Mouse (Mus musculus) heart, embryonic 14.5 days (tissue): ENCODE data around the gene Bahd1. TPM values are rescaled to one million over a fixed set of nuclear protein-coding genes. Genes with fewer than 3 reads are reported as not detected.
A peak's percentile ranks its signal among the peaks of the same experiment; 100 is the strongest.

Experiments
- ATAC-seq: fragments of 200-750 bp; cut with Nextera tagmentation; 2 replicates; pipeline ENCODE4 v1.8.0; 2017; ENCODE audit warnings: low read depth, moderate TSS enrichment; ENCODE audit not compliant: insufficient number of reproducible peaks, insufficient read depth, low FRiP score
- H3K27ac ChIP-seq, 2 experiments: fragments of 200-500 bp in 1 of 2; fragments of 300-500 bp in 1 of 2; sonication (generic) in 1 of 2; replicated peaks in 1 of 2; 2 replicates each; pipeline ENCODE4 v1.5.1; 2012 to 2014; ENCODE audit warnings: low read depth in 2 of 2, low read length in 2 of 2, control low read depth in 1 of 2, mild to moderate bottlenecking in 1 of 2, mixed read lengths in 1 of 2; ENCODE audit not compliant: control insufficient read depth in 1 of 2, insufficient read depth in 1 of 2
- H3K27me3 ChIP-seq: fragments of 300-500 bp; sonication (generic); 2 replicates; pipeline ENCODE4 v1.6.1; 2014; ENCODE audit warnings: mild to moderate bottlenecking, low read length, control low read depth; ENCODE audit not compliant: control insufficient read depth, insufficient read depth
- H3K36me3 ChIP-seq: fragments of 300-500 bp; sonication (generic); 2 replicates; pipeline ENCODE4 v1.6.1; 2014; ENCODE audit warnings: mild to moderate bottlenecking, control low read depth, low read length, mixed read lengths; ENCODE audit not compliant: control insufficient read depth, insufficient read depth
- H3K4me1 ChIP-seq, 2 experiments: fragments of 200-500 bp in 1 of 2; fragments of 300-500 bp in 1 of 2; sonication (generic) in 1 of 2; 2 replicates each; pipeline ENCODE4 v1.6.1; 2012 to 2014; ENCODE audit warnings: low read length in 2 of 2, control low read depth in 1 of 2, mixed read lengths in 1 of 2; ENCODE audit not compliant: control insufficient read depth in 2 of 2, insufficient read depth in 2 of 2
- H3K4me2 ChIP-seq: fragments of 300-500 bp; sonication (generic); 2 replicates; pipeline ENCODE4 v1.6.1; 2014; ENCODE audit warnings: mild to moderate bottlenecking, low read length
- H3K4me3 ChIP-seq, 2 experiments: fragments of 200-500 bp in 1 of 2; fragments of 300-500 bp in 1 of 2; sonication (generic) in 1 of 2; 2 replicates each; pipeline ENCODE4 v1.5.1; 2012 to 2014; ENCODE audit warnings: low read length in 2 of 2, mild to moderate bottlenecking in 2 of 2, control low read depth in 1 of 2, low read depth in 1 of 2, moderate library complexity in 1 of 2; ENCODE audit not compliant: control insufficient read depth in 1 of 2, insufficient read depth in 1 of 2
- H3K9ac ChIP-seq: fragments of 300-500 bp; sonication (generic); 2 replicates; pipeline ENCODE4 v1.6.1; 2014; ENCODE audit warnings: mild to moderate bottlenecking, low read length
- H3K9me3 ChIP-seq: fragments of 300-500 bp; sonication (generic); 2 replicates; pipeline ENCODE4 v1.6.1; 2016; ENCODE audit warnings: low read length, control low read depth; ENCODE audit not compliant: control insufficient read depth
- WGBS: fragments of 180-500 bp; shearing (Covaris S2); extraction: QIAGEN DNeasy Blood & Tissue Kit; methylation state at CpG from one replicate; pipeline ENCODE4 v1.1.7; 2014; 5-methylcytosine and 5-hydroxymethylcytosine counted together
- polyA plus RNA-seq: library from polyadenylated mRNA; unstranded; fragments of >200 nt; fragmentation: Nextera tagmentation; extraction: Ambion mirVana; gene quantifications from 2 replicates; pipeline ENCODE4 v1.2.1, GENCODE M21; 2014

Bahd1 gene
- polyA plus RNA-seq, 1 experiment from 2014 or later = 1.6 TPM

DNA sequence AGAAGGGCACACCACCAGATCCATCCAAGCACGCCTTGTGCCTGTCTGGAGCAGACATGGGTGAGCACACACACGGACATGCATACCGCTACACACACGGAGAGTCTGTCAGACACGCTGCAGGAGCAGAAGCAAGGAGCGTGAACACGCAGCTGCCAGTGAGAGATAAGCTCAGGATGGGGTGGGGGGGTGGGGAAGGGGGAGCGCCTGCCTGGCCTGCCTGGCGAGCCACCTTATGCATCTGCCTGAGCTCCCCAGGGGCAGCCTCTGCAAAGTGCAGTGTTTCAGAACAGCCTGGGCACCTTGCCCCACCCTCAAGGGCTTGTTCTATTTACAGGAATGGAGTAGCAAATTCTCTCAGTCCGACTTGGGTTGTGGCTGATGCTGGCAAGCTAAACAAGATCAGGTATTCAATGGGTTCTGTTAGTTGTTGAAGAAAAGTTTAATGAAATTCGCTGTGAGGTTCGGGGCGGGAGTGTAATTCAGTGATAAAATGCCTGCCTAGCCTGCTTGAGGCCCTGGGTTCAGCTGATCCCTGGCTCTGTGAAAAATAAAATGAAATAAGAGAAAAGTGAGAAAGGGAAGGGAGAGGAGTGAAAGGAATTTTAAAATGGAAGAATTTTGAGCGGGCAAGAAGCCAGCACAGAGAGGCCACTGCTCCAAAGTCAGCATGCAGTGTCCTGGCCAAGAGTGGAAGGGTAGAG lies 12.2 kb upstream of the Bahd1 start:
- Histone ChIP-seq H3K27ac (no peak overlapping the region), H3K9me3 (no peaks in the 10 kb centered on the region), H3K36me3 (no peaks in the 10 kb centered on the region), H3K4me2 (peak overlapping the region; percentile 34), H3K27me3 (peaks cover 44% of the 10 kb centered on the region), H3K4me1 (peaks cover 9 to 12% of the 10 kb centered on the region in 2 experiments), H3K4me3 (peak overlapping the region in 1 of 2 experiments; percentile 12; a peak in 2 of 4 replicates), H3K9ac (peak overlapping the region; percentile 49; the same call in 1 of the 2 replicates)
- no peak for ATAC-seq
- WGBS = 14% methylated on average over 14 of the region's 14 CpGs

DNA sequence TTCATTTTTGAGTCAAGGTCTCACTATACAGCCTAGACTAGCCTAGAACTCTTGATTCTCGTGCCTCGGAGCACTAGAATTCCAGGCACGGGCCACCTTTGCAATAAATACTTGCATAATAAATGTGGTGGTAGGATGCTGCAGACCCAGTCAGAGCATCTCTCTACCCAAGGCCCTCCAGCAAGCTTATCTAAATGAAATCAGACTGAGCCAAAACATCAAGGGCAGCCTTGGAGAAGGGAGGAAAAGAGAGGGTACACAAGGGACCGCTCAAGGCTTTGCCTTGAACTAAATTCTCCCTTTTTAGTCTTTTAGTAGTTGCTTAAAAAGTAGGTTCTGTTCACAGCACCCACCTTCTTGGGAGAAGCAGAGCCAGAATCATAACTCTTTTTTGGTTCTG lies 9.0 kb upstream of the Bahd1 start:
- H3K27me3 ChIP-seq = peaks cover 57% of the 10 kb centered on the region
- ATAC-seq = no peak
- H3K9me3 ChIP-seq = no peaks in the 10 kb centered on the region
- no peak overlapping the region for H3K4me2 ChIP-seq
- H3K4me3 ChIP-seq = no peak overlapping the region
- H3K27ac ChIP-seq = no peak overlapping the region
- H3K9ac ChIP-seq = no peak overlapping the region
- H3K36me3 ChIP-seq = no peaks in the 10 kb centered on the region
- peaks cover 9 to 10% of the 10 kb centered on the region in 2 experiments for H3K4me1 ChIP-seq
- 89% methylated on average over 4 of the region's 4 CpGs for WGBS

- peaks cover 15 to 28% of the 10 kb centered on the region in 2 experiments for H3K4me1 ChIP-seq
Observed at GRCm38 (mm10) chr2:118895990-118896913, 3.9 kb upstream of the Bahd1 start.

DNA sequence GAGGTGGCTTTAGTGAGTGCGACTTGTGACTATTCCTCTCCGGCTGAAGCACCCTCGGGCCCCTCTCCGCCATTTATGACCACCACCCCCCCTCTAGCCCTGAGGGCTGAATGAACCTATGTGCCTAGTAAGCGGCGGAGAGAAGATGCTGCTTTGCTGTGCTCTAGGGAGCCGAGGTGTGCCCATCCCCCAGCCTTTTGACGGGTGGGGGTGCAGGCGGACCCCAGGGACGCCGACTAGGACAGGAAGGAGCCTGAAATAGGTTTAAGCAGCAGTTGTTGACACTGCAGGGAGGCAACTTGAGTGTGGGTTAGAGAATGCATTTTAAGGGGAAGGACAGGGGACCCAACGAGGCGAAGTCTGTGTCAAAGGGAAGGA lies 3.3 kb upstream of the Bahd1 start:
- no peak overlapping the region for H3K27ac ChIP-seq
- WGBS = under 1% methylated on average over 13 of the region's 13 CpGs
- peak overlapping the region; percentile 93 for H3K4me2 ChIP-seq
- H3K4me3 ChIP-seq = peak overlapping the region; percentile 33 to 56
- H3K4me1 ChIP-seq = peaks cover 15 to 28% of the 10 kb centered on the region in 2 experiments
- H3K27me3 ChIP-seq = peaks cover 83% of the 10 kb centered on the region
- no peaks in the 10 kb centered on the region for H3K9me3 ChIP-seq
- H3K9ac ChIP-seq = peak overlapping the region; percentile 63
- ATAC-seq = no peak
- H3K36me3 ChIP-seq = no peaks in the 10 kb centered on the region

More at GRCm38 (mm10) chr2:118895990-118896913, 3.9 kb upstream of the Bahd1 start:
- ATAC-seq = no peak
- H3K4me2 ChIP-seq = peak overlapping the region; percentile 93
- peak overlapping the region; percentile 33 to 56 for H3K4me3 ChIP-seq
- 2% methylated on average over 38 of the region's 38 CpGs for WGBS
- no peaks in the 10 kb centered on the region for H3K9me3 ChIP-seq
- peaks cover 86% of the 10 kb centered on the region for H3K27me3 ChIP-seq
- H3K36me3 ChIP-seq = no peaks in the 10 kb centered on the region
- peak overlapping the region; percentile 63 for H3K9ac ChIP-seq
- no peak overlapping the region for H3K27ac ChIP-seq

- Histone ChIP-seq H3K27me3 (peaks cover 79% of the 10 kb centered on the region), H3K4me3 (peak overlapping the region; percentile 33 to 56; a peak in 2 of 4 replicates), H3K36me3 (no peaks in the 10 kb centered on the region), H3K4me1 (peaks cover 15 to 28% of the 10 kb centered on the region in 2 experiments), H3K4me2 (peak overlapping the region; percentile 93), H3K9ac (peak overlapping the region; percentile 63; the same call in 1 of the 2 replicates), H3K9me3 (no peaks in the 10 kb centered on the region), H3K27ac (no peak overlapping the region)
- WGBS = 6% methylated on average over 7 of the region's 7 CpGs
- ATAC-seq = no peak
Observed at GRCm38 (mm10) chr2:118897392-118897791, 2.8 kb upstream of the Bahd1 start.

DNA sequence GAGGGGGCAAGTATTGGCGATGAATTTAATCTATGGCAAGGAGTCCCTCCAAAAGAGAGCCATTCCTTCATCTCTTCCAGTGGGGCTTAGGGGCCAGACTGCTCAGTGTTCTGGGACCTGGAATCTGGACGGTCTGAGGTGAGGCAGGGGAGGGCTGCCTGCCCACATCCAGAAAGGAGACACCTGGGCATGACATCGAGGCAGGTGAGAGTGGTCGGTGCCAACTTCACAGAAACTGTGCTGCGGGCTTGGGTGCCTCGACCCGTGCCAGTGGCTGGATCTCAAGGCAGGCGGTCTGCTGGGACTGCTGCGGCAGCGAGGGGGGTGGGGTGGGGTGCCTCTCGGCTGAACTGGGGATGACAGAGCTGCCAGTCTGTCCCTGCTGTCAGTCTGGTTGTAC lies 2.4 kb upstream of the Bahd1 start:
- ATAC-seq = no peak
- H3K4me3 ChIP-seq = no peak overlapping the region; a peak in 1 of 4 replicates
- H3K36me3 ChIP-seq = no peaks in the 10 kb centered on the region
- H3K9me3 ChIP-seq = no peaks in the 10 kb centered on the region
- no peak overlapping the region for H3K9ac ChIP-seq
- peaks cover 15 to 28% of the 10 kb centered on the region in 2 experiments for H3K4me1 ChIP-seq
- H3K27me3 ChIP-seq = peaks cover 74% of the 10 kb centered on the region
- no peak overlapping the region for H3K27ac ChIP-seq
- H3K4me2 ChIP-seq = peak overlapping the region; percentile 93; the same call in 1 of the 2 replicates
- WGBS = 2% methylated on average over 11 of the region's 11 CpGs

- H3K27ac ChIP-seq = no peak overlapping the region
- no peaks in the 10 kb centered on the region for H3K36me3 ChIP-seq
- H3K9me3 ChIP-seq = no peaks in the 10 kb centered on the region
- WGBS = 17% methylated on average over 4 of the region's 4 CpGs
- no peak overlapping the region for H3K4me2 ChIP-seq
- H3K4me1 ChIP-seq = peaks cover 21 to 38% of the 10 kb centered on the region in 2 experiments
- H3K9ac ChIP-seq = no peak overlapping the region
- H3K4me3 ChIP-seq = no peak overlapping the region
- no peak for ATAC-seq
- peaks cover 70% of the 10 kb centered on the region for H3K27me3 ChIP-seq
Observed at GRCm38 (mm10) chr2:118898771-118899170, 1.4 kb upstream of the Bahd1 start.
